ENCODE assay signal across 25 mouse cellular contexts in genomic region chr12:13964537-13964936, GRCm38 (mm10).
DNase-seq lines count a peak whose midpoint lies in the region; ATAC-seq and TF ChIP-seq lines count a peak whose summit lies in the region.
"Had no signal": no experiment of that assay in that cellular context is flagged by ENCODE, and none has a peak within 500 bp of the region (broad histone marks: within the 10 kb centered on the region; RNA-seq: fewer than 3 reads in every experiment).

No protein-coding gene starts in this region.

- H3K4me2 ChIP-seq in forebrain, embryonic 14.5 days (ENCODE audit: low read length), result no peak overlapping the region
- no peak overlapping the region for H3K4me2 ChIP-seq in forebrain, embryonic 13.5 days
- no peak overlapping the region for H3K4me2 ChIP-seq in forebrain, postnatal 0 days (ENCODE audit: low read depth)
- H3K4me2 ChIP-seq: embryonic facial prominence, embryonic 13.5 days; embryonic facial prominence, embryonic 15.5 days; forebrain, embryonic 12.5 days had no signal

- no peaks in the 10 kb centered on the region for H3K27me3 ChIP-seq in forebrain, embryonic 14.5 days (replicated peaks; ENCODE audit: control insufficient read depth, insufficient read depth, low read length)
- H3K27me3 ChIP-seq in forebrain, embryonic 13.5 days, result no peaks in the 10 kb centered on the region
- H3K27me3 ChIP-seq in forebrain, postnatal 0 days (ENCODE audit: insufficient read depth, low read length), result no peaks in the 10 kb centered on the region
- H3K27me3 ChIP-seq in forebrain, embryonic 10.5 days (ENCODE audit: poor library complexity, severe bottlenecking), result no peaks in the 10 kb centered on the region
- H3K27me3 ChIP-seq: CH12.LX; embryonic facial prominence, embryonic 13.5 days; embryonic facial prominence, embryonic 15.5 days; forebrain, embryonic 12.5 days; Patski had no signal

- H3K4me3 ChIP-seq in forebrain, embryonic 14.5 days (ENCODE audit: low read depth, low read length), result no peak overlapping the region
- no peak overlapping the region for H3K4me3 ChIP-seq in forebrain, embryonic 13.5 days
- H3K4me3 ChIP-seq in forebrain, postnatal 0 days (ENCODE audit: low read depth, low read length), result no peak overlapping the region
- no peak overlapping the region for H3K4me3 ChIP-seq in forebrain, embryonic 10.5 days
- H3K4me3 ChIP-seq: embryonic facial prominence, embryonic 13.5 days; embryonic facial prominence, embryonic 15.5 days; erythroblast, embryonic 14.5 days; forebrain, embryonic 12.5 days had no signal

- no peak for TF ChIP-seq CTCF in forebrain, postnatal 0 days (IDR thresholded peaks at IDR 0.05; ENCODE audit: low read depth)

- no peak overlapping the region for H3K9ac ChIP-seq in forebrain, embryonic 14.5 days (ENCODE audit: low read length)
- H3K9ac ChIP-seq in forebrain, embryonic 13.5 days, result no peak overlapping the region
- H3K9ac ChIP-seq in forebrain, postnatal 0 days, result no peak overlapping the region
- H3K9ac ChIP-seq: embryonic facial prominence, embryonic 13.5 days; embryonic facial prominence, embryonic 15.5 days; forebrain, embryonic 12.5 days had no signal

- H3K9me3 ChIP-seq in forebrain, embryonic 14.5 days (replicated peaks; ENCODE audit: control insufficient read depth, low read length), result no peaks in the 10 kb centered on the region
- H3K9me3 ChIP-seq in forebrain, embryonic 13.5 days (replicated peaks), result no peaks in the 10 kb centered on the region
- no peaks in the 10 kb centered on the region for H3K9me3 ChIP-seq in forebrain, postnatal 0 days (ENCODE audit: low read length)
- no peaks in the 10 kb centered on the region for H3K9me3 ChIP-seq in forebrain, embryonic 10.5 days
- H3K9me3 ChIP-seq: embryonic facial prominence, embryonic 13.5 days; embryonic facial prominence, embryonic 15.5 days; forebrain, embryonic 12.5 days; G1E had no signal

- peak; percentile 39 for DNase-seq in forebrain, embryonic 14.5 days (ENCODE audit: low spot score)
- peak; percentile 33 for DNase-seq in forebrain, postnatal 0 days
- no peak for DNase-seq in forebrain, embryonic 10.5 days (ENCODE audit: extremely low spot score, low spot score)
- DNase-seq in c-Kit-positive CD71-positive TER-119-positive erythroid progenitor cells, embryonic 14.5 days (ENCODE audit: low spot score), result no peak
- DNase-seq: adrenal gland, adult 8-10 months; adrenal gland, postnatal 14 days; adrenal gland, postnatal 36 days; B cell, adult 2 months; cerebellum, adult 11 months; cerebellum, adult 18-20 months; cerebellum, adult 8-10 months; cerebellum, adult 9-11 months; cerebellum, postnatal 14 days; cerebellum, postnatal 36 days; embryo, embryonic 11 days had no signal

- ATAC-seq in forebrain, embryonic 14.5 days, result no peak
- no peak for ATAC-seq in forebrain, embryonic 13.5 days
- ATAC-seq in forebrain, postnatal 0 days, result peak; percentile 88
- ATAC-seq: activated CD4-positive, CD25-positive, alpha-beta regulatory T cell, adult 4 months; CD4-positive, CD25-positive, alpha-beta regulatory T cell, adult 4 months; Patski had no signal

- H3K36me3 ChIP-seq in forebrain, embryonic 14.5 days (ENCODE audit: control insufficient read depth, insufficient read depth, low read length), result no peaks in the 10 kb centered on the region
- no peaks in the 10 kb centered on the region for H3K36me3 ChIP-seq in forebrain, embryonic 13.5 days (ENCODE audit: poor library complexity, severe bottlenecking)
- H3K36me3 ChIP-seq in forebrain, postnatal 0 days (ENCODE audit: insufficient read depth), result no peaks in the 10 kb centered on the region
- no peaks in the 10 kb centered on the region for H3K36me3 ChIP-seq in forebrain, embryonic 10.5 days (replicated peaks)
- H3K36me3 ChIP-seq: embryonic facial prominence, embryonic 13.5 days; embryonic facial prominence, embryonic 15.5 days; forebrain, embryonic 12.5 days; G1E had no signal

- H3K27ac ChIP-seq in forebrain, embryonic 14.5 days (ENCODE audit: low read depth, low read length), result no peak overlapping the region
- H3K27ac ChIP-seq in forebrain, embryonic 13.5 days, result no peak overlapping the region
- H3K27ac ChIP-seq in forebrain, postnatal 0 days (ENCODE audit: low read depth, low read length), result no peak overlapping the region
- H3K27ac ChIP-seq in forebrain, embryonic 10.5 days, result no peak overlapping the region
- H3K27ac ChIP-seq: embryonic facial prominence, embryonic 13.5 days; embryonic facial prominence, embryonic 15.5 days; forebrain, embryonic 12.5 days had no signal

- 80% methylated on average over 3 of the region's 3 CpGs for WGBS in forebrain, embryonic 14.5 days
- WGBS in forebrain, embryonic 13.5 days, result 88% methylated on average over 3 of the region's 3 CpGs
- 55% methylated on average over 3 of the region's 3 CpGs for WGBS in forebrain, postnatal 0 days
- 95% methylated on average over 3 of the region's 3 CpGs for WGBS in forebrain, embryonic 10.5 days

- no peaks in the 10 kb centered on the region for H3K4me1 ChIP-seq in forebrain, embryonic 14.5 days (ENCODE audit: control insufficient read depth, insufficient read depth, low read length)
- H3K4me1 ChIP-seq in forebrain, embryonic 13.5 days, result no peaks in the 10 kb centered on the region
- H3K4me1 ChIP-seq in forebrain, postnatal 0 days (ENCODE audit: insufficient read depth), result no peaks in the 10 kb centered on the region
- H3K4me1 ChIP-seq in forebrain, embryonic 10.5 days, result no peaks in the 10 kb centered on the region
- H3K4me1 ChIP-seq: embryonic facial prominence, embryonic 13.5 days; embryonic facial prominence, embryonic 15.5 days; forebrain, embryonic 12.5 days had no signal

Comparison
In these comparisons a context has a peak if more than half of its experiments do, and no peak if none do; other contexts are left out.
1. DNase-seq: peak in forebrain, embryonic 14.5 days (single experiment) and forebrain, postnatal 0 days (single experiment); none in forebrain, embryonic 10.5 days (single experiment) and c-Kit-positive CD71-positive TER-119-positive erythroid progenitor cells, embryonic 14.5 days (single experiment).